Mouse (Mus musculus) Patski (cell line): Measurements from ENCODE around the gene Degs2. TPM values are rescaled to one million over a fixed set of nuclear protein-coding genes. Genes with fewer than 3 reads are reported as not detected.

ENCODE experiments used
- ATAC-seq: fragments of 100-300 bp; one replicate; pipeline ENCODE4 v1.8.0; 2021
- CTCF ChIA-PET: fragments of 350-600 bp; sonication (Branson Sonifier 250); formaldehyde crosslinking; loops from one replicate; lab custom pipeline; 2022; ENCODE audit warnings: inconsistent platforms; lab: Charles Lee
- POLR2A ChIA-PET: fragments of 350-600 bp; sonication (Branson Sonifier 250); formaldehyde crosslinking; loops from one replicate; lab custom pipeline; 2022; ENCODE audit warnings: antibody characterized with exemption, inconsistent platforms; lab: Charles Lee
- DNase-seq: peaks from one replicate; pipeline ENCODE4 v3.0.0-alpha.2; 2011; ENCODE audit warnings: low read depth, low spot score
- H3K27me3 ChIP-seq: fragments of 371-371 bp; one replicate; pipeline ENCODE4 v1.5.1; 2021
- CTCF ChIP-seq: fragments of 100-300 bp; IDR thresholded peaks from one replicate; pipeline ENCODE4 v1.5.1; 2021
- in situ Hi-C: fragments of 300-500 bp; cut with MboI; formaldehyde crosslinking; loops from 3 replicates; pipeline ENCODE4 v1.11.1; 2018; ENCODE audit warnings: low pct_unique_long_range_greater_than_20kb, mixed read lengths
- polyA plus RNA-seq: library from polyadenylated mRNA; unstranded; gene quantifications from one replicate; pipeline ENCODE4 v1.2.3, GENCODE M21; 2021

Degs2 gene
- polyA plus RNA-seq, 1 experiment from 2014 or later: 0.54 TPM

DNA sequence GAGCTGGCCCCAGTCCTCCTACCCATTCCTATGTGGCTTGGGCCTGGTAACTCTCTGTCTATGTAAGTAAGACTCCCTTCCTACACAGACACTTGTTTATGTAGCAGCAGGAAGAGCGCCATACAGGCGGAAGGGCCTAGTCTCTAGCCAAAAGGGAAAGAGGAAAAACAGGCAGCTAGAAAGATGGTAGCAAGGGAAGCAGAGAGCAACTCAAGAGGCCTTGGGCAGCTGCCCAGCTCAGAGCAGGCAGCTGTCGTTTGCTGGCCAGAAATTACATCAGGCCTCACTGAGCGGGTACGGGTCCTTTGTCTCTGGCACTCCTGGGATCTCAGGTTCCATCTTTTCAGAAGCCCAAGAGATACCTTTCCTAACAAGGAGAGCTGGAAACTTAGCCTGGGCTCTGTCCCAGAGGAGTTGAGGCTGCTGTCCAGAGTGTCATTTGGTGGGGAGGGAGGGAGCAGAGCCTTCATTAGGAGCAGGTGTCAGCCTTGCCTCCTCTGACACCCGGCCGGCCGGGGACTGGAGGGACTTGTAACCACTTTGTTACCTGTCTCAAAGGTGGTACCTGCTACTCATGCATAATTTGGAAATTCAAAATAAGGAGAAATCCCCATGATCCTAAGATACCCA lies 33.4 kb downstream of the Degs2 start:
- ChIA-PET CTCF (interaction anchor here (1.4 kb wide), 1 partner anchor 37 kb away, joined by 4 read pairs; no protein-coding TSS in a partner anchor), POLR2A (no interaction called here)
- in situ Hi-C loops: no loop called here
- ATAC-seq (no peak), DNase-seq (no peak)
- no peak for TF ChIP-seq CTCF
- no peaks in the 10 kb centered on the region for H3K27me3 ChIP-seq

DNA sequence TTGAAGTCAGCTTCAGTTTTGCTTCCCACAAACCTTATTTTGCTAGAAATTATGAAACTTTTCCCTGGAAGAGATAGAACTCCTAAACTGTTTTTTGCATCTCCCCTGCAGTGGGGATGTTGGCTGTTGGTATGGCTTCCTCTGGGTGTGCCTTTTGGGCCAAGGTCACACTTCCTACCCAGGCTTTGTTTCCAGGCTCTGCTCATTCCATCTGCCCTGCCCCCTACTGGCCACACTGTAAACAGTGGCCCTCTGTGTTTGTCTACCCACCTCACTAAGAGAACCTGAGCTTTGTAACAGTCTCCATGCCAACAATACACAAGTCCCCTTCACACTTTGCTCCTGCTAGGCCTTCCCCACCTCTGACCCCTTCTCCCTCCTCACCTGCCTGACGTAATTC lies 44.8 kb downstream of the Degs2 start:
- no peaks in the 10 kb centered on the region for H3K27me3 ChIP-seq
- CTCF ChIA-PET: interaction anchor here (0.9 to 1.4 kb wide), 4 partner anchors 9 to 45 kb away, joined by 3 to 4 read pairs (median 3); no protein-coding TSS in a partner anchor
- peak; percentile 71 for TF ChIP-seq CTCF
- in situ Hi-C loops: no loop called here
- ATAC-seq (no peak), DNase-seq (no peak)
- POLR2A ChIA-PET: no interaction called here

DNA sequence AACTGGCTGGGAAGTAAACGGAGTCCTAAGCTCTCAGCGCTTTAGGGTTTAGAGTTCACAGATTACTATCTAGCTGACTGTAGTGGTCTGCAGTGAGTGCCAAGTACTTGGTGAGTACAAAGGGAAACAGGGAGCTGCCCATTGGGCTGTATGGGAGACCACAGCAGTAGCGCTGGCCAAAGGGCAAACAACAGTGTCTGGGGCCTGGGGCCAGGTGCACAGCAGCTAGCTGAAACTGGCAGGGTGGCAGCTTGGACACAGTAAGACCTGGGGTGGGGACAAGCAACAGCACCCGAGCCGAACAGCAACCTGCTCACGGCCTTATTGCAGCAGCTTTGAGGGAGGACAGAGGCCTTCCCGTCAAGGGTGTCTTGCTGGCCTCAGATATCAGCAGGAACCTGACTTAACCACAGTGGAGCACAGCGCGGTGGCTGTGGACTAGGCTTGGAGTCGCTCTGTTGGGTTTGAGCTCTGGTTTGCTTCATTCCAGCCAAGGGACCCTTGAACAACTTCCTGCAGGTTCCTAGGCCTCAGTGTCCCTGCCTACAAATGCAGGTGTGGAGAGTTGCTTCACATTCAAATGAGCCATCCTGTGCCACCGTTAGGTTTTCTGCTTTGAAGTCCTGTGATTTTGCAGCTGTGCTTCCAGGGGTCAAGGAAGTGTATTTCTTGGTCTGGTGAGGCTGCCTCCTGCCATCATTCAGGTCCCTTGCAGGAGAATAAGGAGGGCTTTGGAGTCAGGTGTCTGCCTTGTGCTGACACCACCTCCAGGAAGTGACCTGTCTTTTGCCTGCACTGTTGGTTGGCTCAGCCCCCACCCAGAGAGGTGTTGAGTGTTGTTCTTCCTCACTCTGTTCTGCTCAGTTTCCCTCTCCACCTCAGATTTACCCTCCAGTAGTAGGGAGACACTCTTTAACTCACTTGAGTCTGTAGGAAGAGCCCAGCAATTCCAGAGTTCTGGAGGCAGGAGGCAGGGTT lies 48.5 kb downstream of the Degs2 start:
- in situ Hi-C loops: no loop called here
- ChIA-PET CTCF (interaction anchor here (1.1 kb wide), 1 partner anchor 10 kb away, joined by 3 read pairs; no protein-coding TSS in a partner anchor), POLR2A (no interaction called here)
- DNase-seq: no peak
- no peaks in the 10 kb centered on the region for H3K27me3 ChIP-seq
- no peak for TF ChIP-seq CTCF
- ATAC-seq: no peak

DNA sequence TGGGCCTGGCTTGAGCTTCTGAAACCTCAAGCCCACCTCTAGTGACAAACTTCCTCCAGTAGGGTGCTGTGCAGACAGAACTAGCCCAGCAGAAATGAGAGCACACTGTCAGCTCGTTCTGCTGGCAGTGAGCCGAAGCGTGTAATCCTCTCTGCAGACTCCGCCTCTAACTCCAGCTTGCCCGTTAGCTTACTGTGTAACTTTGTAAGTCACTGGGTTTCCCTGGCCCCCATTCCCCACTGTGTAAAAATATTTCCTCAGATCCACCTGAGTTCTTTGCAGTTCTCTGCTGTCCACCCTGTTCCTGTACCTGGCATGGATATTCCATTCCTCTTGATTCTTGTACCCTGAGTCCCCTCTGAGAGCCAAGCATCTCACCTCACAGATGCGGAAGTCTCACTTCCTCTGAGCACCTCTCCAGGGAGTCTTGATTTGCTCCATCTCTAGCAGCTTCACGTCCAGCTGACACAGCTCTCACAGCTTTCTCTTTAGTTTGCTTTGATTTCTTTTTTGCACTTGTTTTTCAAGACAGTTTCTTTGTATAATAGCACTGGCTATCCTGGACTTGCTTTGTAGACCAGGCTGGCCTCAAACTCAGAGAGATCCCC lies 51.0 kb downstream of the Degs2 start:
- H3K27me3 ChIP-seq: no peaks in the 10 kb centered on the region
- no peak for TF ChIP-seq CTCF
- ATAC-seq (no peak), DNase-seq (no peak)
- ChIA-PET CTCF (interaction anchor here (0.7 to 0.9 kb wide), 2 partner anchors 14 to 19 kb away, joined by 3 to 4 read pairs; no protein-coding TSS in a partner anchor), POLR2A (no interaction called here)
- in situ Hi-C loops: no loop called here

DNA sequence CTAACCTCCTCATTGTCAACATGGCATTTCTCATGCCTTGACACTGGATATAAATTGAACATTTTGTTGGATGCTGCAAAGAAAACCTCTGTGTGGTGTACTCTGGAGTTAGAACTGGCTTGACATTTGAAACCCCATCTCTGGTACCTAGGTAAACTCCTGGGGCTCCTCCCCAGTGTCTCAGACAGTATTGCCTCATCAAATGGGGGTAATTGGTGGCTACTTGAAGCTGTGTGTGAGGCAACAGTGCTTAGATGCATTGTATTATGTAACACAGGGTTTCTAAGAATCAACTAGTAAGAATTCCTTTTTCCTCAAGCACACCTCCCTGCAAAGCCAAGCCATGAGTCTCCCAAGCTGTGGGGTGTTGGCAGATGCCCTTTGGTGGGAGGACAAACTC lies 54.3 kb downstream of the Degs2 start:
- in situ Hi-C loops: no loop called here
- TF ChIP-seq CTCF: no peak
- no peaks in the 10 kb centered on the region for H3K27me3 ChIP-seq
- no peak for DNase-seq
- POLR2A ChIA-PET: no interaction called here
- CTCF ChIA-PET: no interaction called here
- ATAC-seq: no peak

DNA sequence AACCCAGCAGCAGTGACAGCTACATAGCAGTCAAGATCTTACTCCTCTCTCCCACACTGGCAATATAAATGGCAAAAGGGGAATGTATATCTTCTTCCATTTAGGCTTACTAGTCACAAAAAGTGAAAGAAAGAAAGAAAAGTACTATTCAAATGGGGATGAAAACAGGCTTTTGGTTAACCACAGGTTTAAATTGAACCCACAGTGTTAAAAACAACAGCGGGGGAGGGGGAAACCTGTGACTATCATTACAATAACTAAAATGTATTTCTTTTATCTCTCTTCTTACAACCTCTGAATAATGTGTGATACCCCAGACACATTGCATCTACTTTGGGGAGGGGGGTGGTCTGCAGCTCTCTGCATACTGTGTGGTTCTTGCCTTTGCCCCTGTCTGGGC lies 55.9 kb downstream of the Degs2 start:
- ChIA-PET CTCF (no interaction called here), POLR2A (no interaction called here)
- in situ Hi-C loops: no loop called here
- ATAC-seq: no peak
- no peaks in the 10 kb centered on the region for H3K27me3 ChIP-seq
- no peak for TF ChIP-seq CTCF
- no peak for DNase-seq

DNA sequence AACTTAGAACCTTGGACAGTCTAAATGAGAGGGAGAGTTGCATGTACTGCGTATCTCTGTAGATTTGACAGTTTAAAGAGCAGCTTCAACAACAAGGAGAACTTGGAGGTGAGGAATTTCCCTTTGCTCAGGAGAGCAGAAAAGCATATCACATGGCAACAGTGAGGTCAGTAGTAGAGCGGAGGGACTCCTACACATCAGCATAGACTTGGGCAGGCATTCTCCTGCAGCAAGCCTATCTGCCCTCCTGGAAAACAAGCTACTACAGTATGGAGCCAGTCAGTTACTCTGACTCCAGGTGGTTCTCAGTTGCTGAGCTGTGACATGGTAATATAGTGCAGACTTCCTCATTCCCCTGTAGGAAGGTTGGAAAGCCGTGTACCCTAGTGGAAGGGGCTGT lies 60.1 kb downstream of the Degs2 start:
- ChIA-PET CTCF (interaction anchor here (1.0 to 1.6 kb wide), 3 partner anchors 14 to 28 kb away, joined by 3 to 4 read pairs (median 4); no protein-coding TSS in a partner anchor), POLR2A (no interaction called here)
- DNase-seq (no peak), ATAC-seq (no peak)
- no peak for TF ChIP-seq CTCF
- no peaks in the 10 kb centered on the region for H3K27me3 ChIP-seq
- in situ Hi-C loops: no loop called here

DNA sequence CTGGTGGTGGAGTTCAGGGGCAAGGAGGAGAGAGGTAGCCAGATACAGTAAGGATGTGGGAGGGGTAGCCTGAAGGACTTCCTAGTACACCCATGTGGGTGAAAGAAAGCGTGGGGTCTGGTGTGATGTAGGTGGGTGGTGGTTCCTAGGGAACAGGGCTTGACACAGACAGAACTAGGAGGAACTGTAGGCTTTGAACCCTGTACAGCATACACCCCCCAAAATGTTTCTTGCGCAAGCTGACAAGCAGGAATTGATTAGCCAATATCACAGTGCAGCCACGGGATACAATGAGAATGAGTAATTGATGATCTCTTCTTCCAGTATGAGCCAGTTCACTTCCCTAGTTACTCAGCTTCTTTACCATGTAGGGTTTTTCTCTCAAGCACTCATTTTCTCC lies 63.0 kb downstream of the Degs2 start:
- no peak for ATAC-seq
- DNase-seq: no peak
- POLR2A ChIA-PET: no interaction called here
- CTCF ChIA-PET: no interaction called here
- no peaks in the 10 kb centered on the region for H3K27me3 ChIP-seq
- TF ChIP-seq CTCF: no peak
- in situ Hi-C loops: no loop called here

DNA sequence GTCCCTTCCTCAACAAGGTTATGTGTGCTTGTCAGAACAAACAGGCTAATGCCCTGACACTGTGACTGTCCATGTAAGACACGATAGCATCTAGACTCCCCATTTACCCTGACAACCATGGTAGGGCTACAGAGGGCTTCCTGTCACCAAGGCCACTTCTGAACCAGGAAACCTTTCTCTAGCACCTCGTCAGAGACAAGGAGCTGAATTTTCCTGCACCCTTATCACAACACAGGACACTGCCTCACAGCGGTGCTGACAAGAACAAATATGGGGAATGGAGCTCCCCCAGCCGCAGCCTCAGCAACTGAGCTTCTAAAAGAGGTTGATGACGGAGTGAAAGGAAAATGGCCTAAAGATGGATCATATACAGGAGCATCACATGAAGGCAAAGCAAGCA lies 64.7 kb downstream of the Degs2 start:
- in situ Hi-C loops: no loop called here
- ATAC-seq: no peak
- no peak for TF ChIP-seq CTCF
- no peak for DNase-seq
- H3K27me3 ChIP-seq: no peaks in the 10 kb centered on the region
- POLR2A ChIA-PET: no interaction called here
- CTCF ChIA-PET: interaction anchor here (1.0 to 2.3 kb wide), 3 partner anchors 10 to 18 kb away, joined by 3 to 7 read pairs (median 3); no protein-coding TSS in a partner anchor

DNA sequence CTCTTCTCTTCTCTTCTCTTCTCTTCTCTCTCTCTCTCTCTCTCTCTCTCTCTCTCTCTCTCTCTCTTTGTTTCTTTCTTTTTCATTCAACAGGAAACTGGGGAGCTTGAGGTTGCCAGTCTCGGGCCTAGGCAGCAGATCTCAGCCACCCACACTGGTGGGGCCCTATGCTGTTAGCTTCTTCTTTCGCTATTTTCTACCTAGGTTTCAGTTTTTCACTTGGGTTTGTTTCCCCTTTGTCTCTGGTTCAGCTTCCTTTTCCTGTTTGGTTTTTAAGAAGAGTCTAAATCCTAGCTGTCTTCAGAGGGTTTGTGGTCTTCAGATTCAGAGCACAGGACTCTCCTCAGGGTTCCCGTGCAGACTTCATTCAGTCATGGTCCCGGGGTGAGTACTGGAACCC lies 66.6 kb downstream of the Degs2 start:
- no peak for ATAC-seq
- ChIA-PET POLR2A (interaction anchor here (0.6 kb wide), 1 partner anchor 45 kb away, joined by 3 read pairs; no protein-coding TSS in a partner anchor), CTCF (interaction anchor here (1.0 to 2.3 kb wide), 3 partner anchors 8 to 123 kb away, joined by 3 to 7 read pairs (median 5); no protein-coding TSS in a partner anchor)
- no peak for TF ChIP-seq CTCF
- DNase-seq: no peak
- H3K27me3 ChIP-seq: no peaks in the 10 kb centered on the region
- in situ Hi-C loops: no loop called here
